Mouse (Mus musculus): ENCODE measurements around the gene Yars. TPM values are rescaled to one million over a fixed set of nuclear protein-coding genes. Genes with fewer than 3 reads are reported as not detected.

Gene Yars
- total RNA-seq, 1 experiment from 2014 or later: 50.7 TPM

- no peak for ATAC-seq (replicated peaks in 1 of 2; ENCODE audit: insufficient read depth in 1 of 2, low FRiP score in 2 of 2, low TSS enrichment in 1 of 2, low read depth in 1 of 2, poor library complexity in 2 of 2, severe bottlenecking in 2 of 2)
Observed at GRCm38 (mm10) chr4:129238579-129239016, 49.0 kb downstream of the Yars start.

GRCm38 (mm10) chr4:129239075-129239474 lies 49.5 kb downstream of the Yars start:
- ATAC-seq (replicated peaks in 1 of 2; ENCODE audit: insufficient read depth in 1 of 2, low FRiP score in 2 of 2, low TSS enrichment in 1 of 2, low read depth in 1 of 2, poor library complexity in 2 of 2, severe bottlenecking in 2 of 2): peak in 1 of 2 experiments; percentile 52; a peak in 1 of 4 replicates

GRCm38 (mm10) chr4:129241898-129242297 lies 52.3 kb downstream of the Yars start:
- no peak for ATAC-seq (replicated peaks in 1 of 2; ENCODE audit: insufficient read depth in 1 of 2, low FRiP score in 2 of 2, low TSS enrichment in 1 of 2, low read depth in 1 of 2, poor library complexity in 2 of 2, severe bottlenecking in 2 of 2)

- no peak for ATAC-seq (replicated peaks in 1 of 2; ENCODE audit: insufficient read depth in 1 of 2, low FRiP score in 2 of 2, low TSS enrichment in 1 of 2, low read depth in 1 of 2, poor library complexity in 2 of 2, severe bottlenecking in 2 of 2)
Observed at GRCm38 (mm10) chr4:129242327-129242726, 52.8 kb downstream of the Yars start.

GRCm38 (mm10) chr4:129242761-129243160 lies 53.2 kb downstream of the Yars start:
- no peak for ATAC-seq (replicated peaks in 1 of 2; ENCODE audit: insufficient read depth in 1 of 2, low FRiP score in 2 of 2, low TSS enrichment in 1 of 2, low read depth in 1 of 2, poor library complexity in 2 of 2, severe bottlenecking in 2 of 2)

GRCm38 (mm10) chr4:129244802-129245201 lies 55.2 kb downstream of the Yars start:
- ATAC-seq (replicated peaks in 1 of 2; ENCODE audit: insufficient read depth in 1 of 2, low FRiP score in 2 of 2, low TSS enrichment in 1 of 2, low read depth in 1 of 2, poor library complexity in 2 of 2, severe bottlenecking in 2 of 2): peak; percentile 55 to 61

GRCm38 (mm10) chr4:129246360-129247301 lies 57.1 kb downstream of the Yars start:
- ATAC-seq (replicated peaks in 1 of 2; ENCODE audit: insufficient read depth in 1 of 2, low FRiP score in 2 of 2, low TSS enrichment in 1 of 2, low read depth in 1 of 2, poor library complexity in 2 of 2, severe bottlenecking in 2 of 2): no peak

- no peak for ATAC-seq (replicated peaks in 1 of 2; ENCODE audit: insufficient read depth in 1 of 2, low FRiP score in 2 of 2, low TSS enrichment in 1 of 2, low read depth in 1 of 2, poor library complexity in 2 of 2, severe bottlenecking in 2 of 2)
Observed at GRCm38 (mm10) chr4:129247381-129248242, 58.1 kb downstream of the Yars start.

GRCm38 (mm10) chr4:129248243-129248767 lies 58.7 kb downstream of the Yars start:
- ATAC-seq (replicated peaks in 1 of 2; ENCODE audit: insufficient read depth in 1 of 2, low FRiP score in 2 of 2, low TSS enrichment in 1 of 2, low read depth in 1 of 2, poor library complexity in 2 of 2, severe bottlenecking in 2 of 2): no peak

GRCm38 (mm10) chr4:129249288-129249687 lies 59.7 kb downstream of the Yars start:
- no peak for ATAC-seq (replicated peaks in 1 of 2; ENCODE audit: insufficient read depth in 1 of 2, low FRiP score in 2 of 2, low TSS enrichment in 1 of 2, low read depth in 1 of 2, poor library complexity in 2 of 2, severe bottlenecking in 2 of 2)

- peak in 1 of 2 experiments; percentile 34; a peak in 1 of 4 replicates for ATAC-seq (replicated peaks in 1 of 2; ENCODE audit: insufficient read depth in 1 of 2, low FRiP score in 2 of 2, low TSS enrichment in 1 of 2, low read depth in 1 of 2, poor library complexity in 2 of 2, severe bottlenecking in 2 of 2)
Observed at GRCm38 (mm10) chr4:129250759-129251481, 61.4 kb downstream of the Yars start.

GRCm38 (mm10) chr4:129251482-129252125 lies 62.0 kb downstream of the Yars start:
- peak; percentile 59 to 63 for ATAC-seq (replicated peaks in 1 of 2; ENCODE audit: insufficient read depth in 1 of 2, low FRiP score in 2 of 2, low TSS enrichment in 1 of 2, low read depth in 1 of 2, poor library complexity in 2 of 2, severe bottlenecking in 2 of 2)

GRCm38 (mm10) chr4:129252492-129252891 lies 62.9 kb downstream of the Yars start:
- no peak for ATAC-seq (replicated peaks in 1 of 2; ENCODE audit: insufficient read depth in 1 of 2, low FRiP score in 2 of 2, low TSS enrichment in 1 of 2, low read depth in 1 of 2, poor library complexity in 2 of 2, severe bottlenecking in 2 of 2)

GRCm38 (mm10) chr4:129254571-129254970 lies 65.0 kb downstream of the Yars start:
- no peak for ATAC-seq (replicated peaks in 1 of 2; ENCODE audit: insufficient read depth in 1 of 2, low FRiP score in 2 of 2, low TSS enrichment in 1 of 2, low read depth in 1 of 2, poor library complexity in 2 of 2, severe bottlenecking in 2 of 2)

GRCm38 (mm10) chr4:129256450-129257380 lies 67.2 kb downstream of the Yars start:
- ATAC-seq (replicated peaks in 1 of 2; ENCODE audit: insufficient read depth in 1 of 2, low FRiP score in 2 of 2, low TSS enrichment in 1 of 2, low read depth in 1 of 2, poor library complexity in 2 of 2, severe bottlenecking in 2 of 2): peak; percentile 39 to 61; a peak in 3 of 4 replicates

GRCm38 (mm10) chr4:129259101-129259500 lies 69.5 kb downstream of the Yars start:
- ATAC-seq (replicated peaks in 1 of 2; ENCODE audit: insufficient read depth in 1 of 2, low FRiP score in 2 of 2, low TSS enrichment in 1 of 2, low read depth in 1 of 2, poor library complexity in 2 of 2, severe bottlenecking in 2 of 2): no peak
